Mouse (Mus musculus) bone marrow, adult 2 months (tissue): ENCODE results near the gene Klhdc7a.

ENCODE experiments used
- CTCF ChIP-seq: fragments of 200-500 bp; IDR thresholded peaks from 2 replicates; pipeline ENCODE4 v1.5.1; 2011; ENCODE audit warnings: low read length, control low read depth; ENCODE audit not compliant: control insufficient read depth, insufficient read depth
- POLR2A ChIP-seq: fragments of 200-500 bp; IDR thresholded peaks from 2 replicates; pipeline ENCODE4 v1.6.1; 2011; ENCODE audit warnings: low read depth, mild to moderate bottlenecking, control low read depth, low read length, borderline replicate concordance; ENCODE audit not compliant: control insufficient read depth

- no peak for TF ChIP-seq CTCF
- TF ChIP-seq POLR2A = no peak
These were observed 343 bp downstream of the Klhdc7a start for GRCm38 (mm10) chr4:139967475-139967891.
